Comparison of ENCODE assay signal across 28 mouse cellular contexts in genomic region chr14:117344505-117344904, GRCm38 (mm10).
DNase-seq lines count a peak whose midpoint lies in the region; ATAC-seq and TF ChIP-seq lines count a peak whose summit lies in the region.
"Had no signal": no experiment of that assay in that cellular context is flagged by ENCODE, and none has a peak within 500 bp of the region (broad histone marks: within the 10 kb centered on the region; RNA-seq: fewer than 3 reads in every experiment).

No protein-coding gene starts in this region.

- no peaks in the 10 kb centered on the region for H3K4me1 ChIP-seq in midbrain, embryonic 14.5 days (ENCODE audit: control insufficient read depth, insufficient read depth, low read length)
- H3K4me1 ChIP-seq in midbrain, embryonic 13.5 days (replicated peaks), result 0 out of 2 replicates have a peak, but pooled peaks cover 4% of the 10 kb centered on the region
- H3K4me1 ChIP-seq in neural tube, embryonic 14.5 days (ENCODE audit: control insufficient read depth, insufficient read depth, low read length), result no peaks in the 10 kb centered on the region
- H3K4me1 ChIP-seq: forebrain, embryonic 12.5 days; heart, embryonic 12.5 days; heart, embryonic 15.5 days had no signal

- WGBS in midbrain, embryonic 14.5 days, result 64% methylated on average over 6 of the region's 6 CpGs
- 69% methylated on average over 6 of the region's 6 CpGs for WGBS in midbrain, embryonic 13.5 days
- WGBS in neural tube, embryonic 14.5 days, result 43% methylated on average over 6 of the region's 6 CpGs

- no peaks in the 10 kb centered on the region for H3K36me3 ChIP-seq in midbrain, embryonic 14.5 days (ENCODE audit: control insufficient read depth, insufficient read depth, low read length)
- H3K36me3 ChIP-seq in midbrain, embryonic 13.5 days, result no peaks in the 10 kb centered on the region
- no peaks in the 10 kb centered on the region for H3K36me3 ChIP-seq in neural tube, embryonic 14.5 days (ENCODE audit: control insufficient read depth, insufficient read depth, low read length)
- H3K36me3 ChIP-seq: embryonic facial prominence, embryonic 10.5 days; embryonic facial prominence, embryonic 13.5 days; forebrain, embryonic 12.5 days; forebrain, embryonic 15.5 days; heart, embryonic 12.5 days; heart, embryonic 15.5 days; hindbrain, embryonic 10.5 days had no signal

- no peak overlapping the region for H3K4me2 ChIP-seq in midbrain, embryonic 14.5 days (ENCODE audit: low read length)
- no peak overlapping the region for H3K4me2 ChIP-seq in midbrain, embryonic 13.5 days (replicated peaks)
- H3K4me2 ChIP-seq in neural tube, embryonic 14.5 days (ENCODE audit: low read depth, low read length), result 0 out of 2 replicates have a peak overlapping the region, but pooled peaks have one; percentile 14
- H3K4me2 ChIP-seq: embryonic facial prominence, embryonic 13.5 days; forebrain, embryonic 12.5 days; forebrain, embryonic 15.5 days; heart, embryonic 12.5 days; heart, embryonic 15.5 days had no signal

- TF ChIP-seq POLR2A in brain, embryonic 14.5 days (IDR thresholded peaks at IDR 0.05; ENCODE audit: borderline replicate concordance, extremely low read depth, insufficient read depth, insufficient read length, poor library complexity, severe bottlenecking), result no peak

- no peak for ATAC-seq in midbrain, embryonic 14.5 days (ENCODE audit: low FRiP score, low TSS enrichment)
- ATAC-seq in midbrain, embryonic 13.5 days, result no peak
- no peak; the same call in 1 of the 2 replicates for ATAC-seq in neural tube, embryonic 14.5 days (ENCODE audit: low read depth)
- ATAC-seq: CD4-positive, CD25-positive, alpha-beta regulatory T cell, adult 4 months; forebrain, embryonic 15.5 days; hindbrain, embryonic 16.5 days had no signal

- H3K4me3 ChIP-seq in midbrain, embryonic 14.5 days (replicated peaks; ENCODE audit: low read depth, low read length), result no peak overlapping the region
- H3K4me3 ChIP-seq in midbrain, embryonic 13.5 days (replicated peaks), result no peak overlapping the region
- no peak overlapping the region for H3K4me3 ChIP-seq in neural tube, embryonic 14.5 days (ENCODE audit: low read depth, low read length)
- H3K4me3 ChIP-seq: embryonic facial prominence, embryonic 10.5 days; embryonic facial prominence, embryonic 13.5 days; erythroblast, embryonic 14.5 days; forebrain, embryonic 12.5 days; forebrain, embryonic 15.5 days; heart, embryonic 12.5 days; heart, embryonic 15.5 days; hindbrain, embryonic 10.5 days had no signal

- H3K27ac ChIP-seq in midbrain, embryonic 14.5 days (replicated peaks; ENCODE audit: low read depth, low read length), result no peak overlapping the region
- H3K27ac ChIP-seq in midbrain, embryonic 13.5 days, result no peak overlapping the region
- no peak overlapping the region for H3K27ac ChIP-seq in neural tube, embryonic 14.5 days (ENCODE audit: low read depth, low read length)
- H3K27ac ChIP-seq: embryonic facial prominence, embryonic 10.5 days; embryonic facial prominence, embryonic 13.5 days; forebrain, embryonic 12.5 days; forebrain, embryonic 15.5 days; heart, embryonic 15.5 days; hindbrain, embryonic 10.5 days had no signal

- no peak overlapping the region for H3K9ac ChIP-seq in midbrain, embryonic 14.5 days (replicated peaks; ENCODE audit: low read length)
- no peak overlapping the region for H3K9ac ChIP-seq in midbrain, embryonic 13.5 days (replicated peaks)
- no peak overlapping the region for H3K9ac ChIP-seq in neural tube, embryonic 14.5 days (replicated peaks; ENCODE audit: low read depth, low read length)
- H3K9ac ChIP-seq: embryonic facial prominence, embryonic 13.5 days; forebrain, embryonic 12.5 days; forebrain, embryonic 15.5 days; heart, embryonic 12.5 days; heart, embryonic 15.5 days had no signal

- H3K27me3 ChIP-seq in midbrain, embryonic 14.5 days (ENCODE audit: control insufficient read depth, insufficient read depth, low read length), result no peaks in the 10 kb centered on the region
- H3K27me3 ChIP-seq in midbrain, embryonic 13.5 days, result no peaks in the 10 kb centered on the region
- H3K27me3 ChIP-seq in neural tube, embryonic 14.5 days (ENCODE audit: control insufficient read depth, insufficient read depth, low read length), result no peaks in the 10 kb centered on the region
- H3K27me3 ChIP-seq: embryonic facial prominence, embryonic 13.5 days; forebrain, embryonic 12.5 days; forebrain, embryonic 15.5 days; heart, embryonic 12.5 days; heart, embryonic 15.5 days had no signal

- peak; percentile 20 for DNase-seq in kidney, postnatal 10 days
- DNase-seq in kidney, postnatal 36 days, result no peak
- DNase-seq in midbrain, embryonic 14.5 days, result peak; percentile 18
- peak; percentile 51 for DNase-seq in brain, embryonic 14.5 days (ENCODE audit: low read depth)
- no peak for DNase-seq in spleen, postnatal 14 days (ENCODE audit: low spot score in 2 of 2)
- DNase-seq: adrenal gland, adult 2 months; adrenal gland, postnatal 14 days; cerebellum, adult 11-12 months; cerebellum, adult 8-10 months; cerebellum, postnatal 10 days; cerebellum, postnatal 36 days; embryo, embryonic 11 days; gastrocnemius, postnatal 25 days; heart, adult 18-20 months; heart, postnatal 10 days; heart, postnatal 36 days had no signal

- no peaks in the 10 kb centered on the region for H3K9me3 ChIP-seq in midbrain, embryonic 14.5 days (ENCODE audit: control insufficient read depth, low read length)
- no peaks in the 10 kb centered on the region for H3K9me3 ChIP-seq in midbrain, embryonic 13.5 days
- no peaks in the 10 kb centered on the region for H3K9me3 ChIP-seq in neural tube, embryonic 14.5 days (ENCODE audit: control insufficient read depth, low read length)
- H3K9me3 ChIP-seq: embryonic facial prominence, embryonic 10.5 days; embryonic facial prominence, embryonic 13.5 days; forebrain, embryonic 12.5 days; forebrain, embryonic 15.5 days; heart, embryonic 12.5 days; heart, embryonic 15.5 days had no signal

- TF ChIP-seq CTCF in brain, embryonic 14.5 days (IDR thresholded peaks at IDR 0.05; ENCODE audit: borderline replicate concordance, extremely low read depth, insufficient read depth, insufficient read length), result no peak

Comparison
In these comparisons a context has a peak if more than half of its experiments do, and no peak if none do; other contexts are left out.
1. DNase-seq: peak in kidney, postnatal 10 days (single experiment), midbrain, embryonic 14.5 days (single experiment) and brain, embryonic 14.5 days (single experiment); none in kidney, postnatal 36 days (0 of 2) and spleen, postnatal 14 days (0 of 2).